Mouse (Mus musculus): ENCODE measurements around the gene Tmcc3.

The Tmcc3 gene

DNA sequence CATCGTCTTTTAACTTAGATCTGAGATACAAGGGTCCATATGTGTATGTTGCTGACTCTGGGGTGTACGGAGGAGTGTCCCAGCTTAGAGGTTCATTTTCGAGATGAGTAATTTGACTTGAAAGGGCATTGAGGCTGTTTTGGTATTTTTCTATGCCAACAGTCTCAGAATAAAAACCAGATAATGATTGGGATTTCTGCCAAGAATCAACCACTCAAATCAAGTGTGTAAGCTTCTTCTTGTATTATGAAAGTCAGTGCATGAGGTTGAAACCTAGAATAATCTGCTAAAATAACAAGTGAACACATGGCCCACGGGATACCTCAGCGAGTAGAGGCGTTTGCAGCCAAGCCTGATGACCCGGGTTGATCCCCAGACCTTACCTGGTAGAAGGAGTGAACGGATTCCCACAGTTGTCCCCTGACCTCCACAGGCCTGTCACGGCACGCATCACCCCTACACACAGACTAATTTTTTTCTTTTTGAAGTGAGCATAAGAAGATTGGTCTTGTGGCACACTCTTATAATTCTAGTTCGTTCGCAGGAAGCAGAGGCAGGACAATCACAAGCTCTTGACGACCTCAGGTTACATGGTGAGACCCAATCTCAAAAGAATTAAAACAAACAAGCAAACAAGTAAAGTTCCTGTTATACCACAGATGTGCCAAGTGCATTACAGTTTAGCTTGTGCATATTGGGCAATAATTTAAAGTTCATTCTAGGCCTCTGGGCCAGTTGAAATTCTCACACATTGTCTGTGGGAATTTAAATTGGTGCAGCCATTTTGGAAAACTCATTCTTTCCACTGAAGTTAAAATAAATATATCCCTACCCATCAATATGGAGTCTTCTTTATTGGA is 165.8 kb downstream of the Tmcc3 start:
- no peak for DNase-seq

DNA sequence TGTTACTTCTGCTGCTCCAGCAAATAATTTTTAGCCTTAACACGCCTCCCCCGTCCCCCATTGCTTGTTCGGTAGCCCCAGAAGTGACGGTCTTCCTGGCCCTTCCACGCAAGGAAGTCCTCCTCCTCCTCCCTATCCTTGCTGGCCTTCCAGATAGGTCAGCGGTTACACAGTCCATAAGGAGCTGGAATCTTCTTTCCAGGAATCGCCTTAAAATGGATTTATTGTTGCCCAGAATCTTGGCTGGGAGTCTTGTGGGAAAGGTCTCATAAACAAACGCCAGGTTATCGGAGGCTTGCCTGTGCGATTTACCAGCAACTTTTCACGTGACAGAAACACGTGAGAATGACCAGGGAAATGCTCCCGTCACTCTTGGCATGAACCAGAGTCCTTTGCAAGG is 167.9 kb downstream of the Tmcc3 start:
- no peak for DNase-seq

GRCm38 (mm10) chr10:94480380-94481101 is 168.8 kb downstream of the Tmcc3 start:
- no peak for DNase-seq

- no peak for DNase-seq
Observed at GRCm38 (mm10) chr10:94481613-94482012, 169.9 kb downstream of the Tmcc3 start.

DNA sequence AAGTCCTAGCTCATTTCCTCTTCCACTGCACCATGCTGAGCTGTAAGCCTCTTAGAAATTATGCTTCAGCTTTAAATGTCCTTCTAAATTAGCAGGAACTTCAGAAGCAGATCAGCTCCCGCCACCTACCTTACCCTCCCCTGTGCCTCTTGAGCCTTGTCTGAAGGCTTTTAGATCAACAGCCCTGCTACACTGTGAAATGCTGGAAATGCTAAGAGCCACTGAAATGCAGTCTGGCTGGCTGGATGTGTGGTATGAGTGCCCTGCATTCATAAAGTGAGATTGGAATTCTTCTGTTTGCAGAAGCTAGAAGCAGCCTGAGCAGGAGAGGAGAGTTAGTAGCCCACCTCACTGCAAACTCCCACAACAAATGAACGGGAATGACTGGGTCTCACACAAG is 174.4 kb downstream of the Tmcc3 start:
- DNase-seq = no peak

GRCm38 (mm10) chr10:94489509-94489908 is 177.8 kb downstream of the Tmcc3 start:
- DNase-seq = no peak

GRCm38 (mm10) chr10:94491006-94491405 is 179.3 kb downstream of the Tmcc3 start:
- DNase-seq = no peak

DNA sequence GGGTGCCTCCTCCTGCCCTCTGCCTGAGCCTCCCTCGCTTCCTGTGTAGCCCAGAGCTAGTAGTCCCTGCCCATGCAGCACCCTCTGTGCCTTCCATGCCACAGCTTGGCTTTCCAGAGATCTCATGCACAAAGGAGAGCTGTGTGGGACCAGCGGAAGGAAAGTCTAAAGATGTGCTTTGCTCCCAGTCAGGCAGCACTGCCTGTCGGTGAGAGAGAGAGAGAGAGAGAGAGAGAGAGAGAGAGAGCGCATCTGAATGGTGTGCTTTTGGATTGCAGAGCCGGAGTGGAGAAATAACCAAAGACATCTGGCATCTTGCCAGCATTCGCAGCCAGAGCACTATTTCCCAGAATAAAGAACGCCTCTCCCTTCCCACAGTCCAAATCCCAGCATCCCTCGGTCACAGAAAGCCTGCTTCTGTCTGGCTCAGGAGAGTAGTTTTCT is 182.7 kb downstream of the Tmcc3 start:
- no peak for DNase-seq

DNA sequence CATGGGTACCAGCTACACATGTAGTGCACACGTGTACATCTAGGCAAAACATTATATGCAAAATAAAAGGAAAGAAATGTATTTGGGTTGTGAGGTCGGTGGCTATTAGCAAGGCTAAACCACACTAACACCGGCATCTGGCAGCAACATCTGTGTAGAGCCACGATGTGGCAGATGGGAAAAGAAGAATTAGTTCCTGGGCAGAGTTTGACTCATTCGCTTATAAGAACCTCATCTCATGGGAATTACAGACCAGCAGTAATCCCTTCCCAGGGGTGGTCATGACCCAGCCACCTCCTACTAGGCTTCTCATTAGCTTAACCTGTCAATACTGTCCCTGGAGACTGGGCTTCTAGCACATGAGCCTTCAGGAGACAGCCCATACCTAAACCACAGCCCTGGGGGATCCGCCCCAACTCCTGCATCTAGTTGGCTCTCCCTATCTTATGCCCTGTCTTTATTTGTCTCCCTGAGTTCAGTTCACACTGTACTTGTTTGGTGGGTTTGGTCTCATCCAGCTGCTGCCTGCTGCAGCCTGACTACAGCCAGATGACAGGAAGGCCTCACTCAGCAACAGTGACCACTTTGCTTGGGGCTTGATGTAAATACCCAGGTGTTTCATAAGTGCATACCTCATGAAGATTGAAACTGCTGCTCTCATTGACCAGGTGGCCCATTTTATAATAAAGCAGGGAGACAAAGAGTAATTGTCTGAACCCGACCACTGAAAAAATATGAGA is 183.9 kb downstream of the Tmcc3 start:
- no peak for DNase-seq

DNA sequence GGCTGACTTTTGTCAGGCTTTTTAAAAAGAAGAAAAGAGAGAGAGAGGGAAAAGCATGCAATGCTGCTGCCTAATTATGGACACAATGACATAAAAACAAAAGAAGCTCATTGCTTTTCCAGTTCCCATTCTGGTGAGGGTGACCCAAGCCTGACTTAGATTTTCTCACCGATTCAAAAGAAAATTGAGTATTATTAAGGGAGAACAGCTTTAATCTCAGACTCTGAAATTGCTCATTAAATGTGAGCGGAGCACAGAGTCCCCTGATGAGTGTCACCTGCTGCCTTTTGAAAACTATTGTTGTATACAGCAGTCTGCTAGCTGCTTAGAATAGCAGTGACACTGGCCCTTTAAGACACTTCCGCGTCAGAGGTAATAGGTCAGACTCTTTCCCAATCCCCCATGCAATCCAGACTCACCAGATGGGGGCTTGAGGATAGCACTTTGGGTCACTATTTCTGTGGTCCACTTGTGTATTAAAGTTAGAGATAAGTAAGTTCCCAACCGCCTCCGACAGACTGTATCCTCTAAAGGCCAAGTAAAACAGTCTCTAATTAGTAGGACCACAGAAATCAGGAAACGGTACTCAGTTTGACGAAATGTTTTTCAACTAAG is 185.2 kb downstream of the Tmcc3 start:
- DNase-seq = no peak

DNA sequence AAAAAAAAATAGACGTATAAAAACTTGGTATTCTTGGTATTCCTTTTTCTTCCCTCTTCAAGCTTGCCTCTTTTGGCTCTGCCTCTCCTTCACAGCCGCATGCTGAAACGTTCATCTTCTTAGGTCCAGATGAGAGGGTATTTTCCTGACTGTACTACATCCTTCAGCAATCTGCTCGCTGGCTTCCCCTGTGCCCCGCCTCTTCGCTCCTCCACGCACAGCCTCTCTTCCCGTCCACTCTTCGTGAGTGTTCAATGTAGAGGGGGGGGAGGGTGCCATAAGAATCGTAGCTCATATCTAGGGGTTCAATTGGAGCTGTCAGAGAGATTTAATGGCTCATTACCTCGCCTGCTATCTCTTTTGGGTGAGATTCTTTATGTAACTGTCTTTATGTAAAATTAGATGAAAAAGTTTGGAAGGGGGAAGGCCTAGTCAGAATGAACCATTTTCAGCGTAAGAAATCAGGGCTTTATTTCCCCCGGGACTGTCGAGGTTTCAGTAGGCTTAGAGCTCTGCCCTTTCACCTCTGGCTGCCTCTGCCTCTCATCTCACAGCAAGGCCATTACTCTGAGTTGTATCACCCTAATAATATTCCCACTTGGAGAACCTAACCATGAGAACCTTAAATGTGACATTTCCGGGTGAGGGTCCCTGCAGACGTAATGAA is 188.6 kb downstream of the Tmcc3 start:
- no peak for DNase-seq

DNA sequence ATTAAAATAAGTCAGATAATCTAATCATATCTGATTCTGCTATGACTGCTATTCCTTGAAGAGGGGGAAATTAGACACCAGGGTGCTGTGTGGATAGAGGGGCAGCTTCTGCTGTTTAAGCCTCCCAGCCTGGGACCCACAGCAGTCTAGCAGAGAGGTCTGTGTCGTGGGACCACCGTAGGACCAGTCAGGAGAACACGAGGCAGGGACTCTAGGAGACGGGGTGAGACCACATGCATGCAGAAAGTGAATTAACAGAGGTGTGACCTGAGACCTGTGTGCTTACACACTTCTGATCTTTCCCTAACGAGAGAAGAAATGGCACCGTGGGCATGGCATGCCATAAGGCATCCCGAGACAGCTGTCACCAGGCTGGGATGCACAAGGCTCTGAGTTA is 189.1 kb downstream of the Tmcc3 start:
- DNase-seq = no peak

- DNase-seq = no peak
Observed at GRCm38 (mm10) chr10:94501796-94502195, 190.0 kb downstream of the Tmcc3 start.

- DNase-seq = no peak
Observed at GRCm38 (mm10) chr10:94505248-94505772, 193.6 kb downstream of the Tmcc3 start.

DNA sequence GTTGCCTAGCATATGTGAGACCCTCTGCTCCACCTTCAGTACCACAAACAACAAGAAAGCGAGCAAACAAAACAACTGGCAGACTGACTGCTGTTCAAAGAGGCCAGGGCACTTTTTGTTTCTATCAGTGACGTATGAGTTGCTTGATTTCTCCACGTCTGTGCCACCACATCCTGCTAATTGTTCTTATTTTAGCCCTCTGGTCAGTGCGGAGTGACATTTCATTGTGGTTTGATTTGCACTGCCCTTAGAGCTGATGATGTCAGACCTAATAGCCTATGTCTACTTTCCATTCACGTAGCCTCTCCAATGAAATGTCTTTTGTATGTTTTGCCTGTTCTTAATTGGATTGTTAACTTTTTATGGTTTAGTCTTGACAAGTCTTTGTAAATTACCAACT is 197.1 kb downstream of the Tmcc3 start:
- DNase-seq = no peak

GRCm38 (mm10) chr10:94512771-94513170 is 201.0 kb downstream of the Tmcc3 start:
- no peak for DNase-seq

- DNase-seq = peak in 1 of 2 experiments; percentile 10
Observed at GRCm38 (mm10) chr10:94514091-94514505, 202.3 kb downstream of the Tmcc3 start.

DNA sequence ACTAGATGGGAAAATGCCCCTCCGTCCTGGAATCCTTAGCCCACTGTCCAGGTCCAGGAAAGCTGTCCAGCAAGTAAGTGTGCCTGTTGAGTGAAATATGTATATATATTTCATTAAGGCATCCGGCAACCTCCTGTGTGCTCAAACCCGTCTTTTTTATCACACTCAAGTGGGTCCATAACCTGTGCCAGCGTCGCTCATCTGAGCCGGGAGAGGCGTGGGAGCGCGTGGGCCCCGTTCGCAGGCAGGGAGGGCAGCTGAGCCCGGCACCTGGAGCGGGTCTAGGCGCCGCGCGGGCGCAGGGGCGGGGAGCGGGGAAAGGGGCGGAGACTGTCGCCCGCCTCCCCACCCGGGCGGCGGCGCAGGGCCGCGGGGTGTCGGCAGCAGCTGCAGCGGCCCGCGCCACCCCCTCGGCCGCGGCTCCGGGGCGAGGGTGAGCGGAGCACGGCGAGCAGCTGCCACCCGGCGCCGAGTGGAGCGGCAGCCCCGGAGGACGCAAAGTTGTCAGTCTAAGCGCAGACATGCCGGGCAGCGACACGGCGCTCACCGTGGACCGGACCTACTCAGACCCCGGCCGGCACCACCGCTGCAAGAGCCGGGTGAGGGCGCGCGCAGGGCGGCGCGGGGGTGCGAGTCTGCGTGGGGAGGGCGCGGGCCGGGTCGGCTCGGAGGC is 202.9 kb downstream of the Tmcc3 start:
- DNase-seq = peak; percentile 63 to 69

DNA sequence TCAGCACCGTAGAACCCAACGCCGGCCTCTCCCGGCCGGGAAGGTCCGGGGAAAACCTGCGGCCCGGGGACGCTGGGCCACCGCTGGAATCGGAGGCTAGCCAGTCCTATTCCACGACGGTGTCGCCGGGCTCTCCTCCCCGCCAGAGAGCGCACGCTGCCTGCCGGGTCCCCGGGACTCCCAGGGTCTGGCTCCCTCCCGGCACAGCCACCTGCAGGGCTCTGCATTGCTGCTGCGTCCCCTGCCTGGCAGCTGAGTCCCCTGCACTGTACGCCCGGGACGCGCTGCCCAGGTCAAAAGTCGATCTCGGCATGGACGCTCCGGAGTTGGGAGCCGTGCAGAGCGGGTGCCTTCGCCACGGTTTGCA is 203.4 kb downstream of the Tmcc3 start:
- peak; percentile 46 to 51 for DNase-seq

DNA sequence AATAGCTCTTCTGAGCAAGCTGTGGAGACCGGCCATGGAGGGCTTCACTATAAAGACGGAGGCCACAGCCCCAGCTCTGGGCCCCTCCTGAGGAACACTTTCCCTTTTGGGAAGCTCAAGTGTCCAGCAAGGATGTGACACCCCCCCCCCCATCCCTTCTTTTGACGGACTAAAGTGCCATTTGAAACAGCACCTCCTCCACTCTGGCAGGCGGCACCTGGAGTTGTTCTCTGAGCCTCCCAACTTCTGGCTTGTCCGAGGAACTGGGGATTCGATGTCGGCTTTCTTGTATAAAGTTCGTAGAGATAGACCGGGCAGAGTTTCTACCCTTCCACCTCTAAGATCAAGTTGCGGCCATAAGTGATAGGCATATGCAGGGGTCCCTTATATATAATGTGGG is 203.8 kb downstream of the Tmcc3 start:
- no peak for DNase-seq

DNA sequence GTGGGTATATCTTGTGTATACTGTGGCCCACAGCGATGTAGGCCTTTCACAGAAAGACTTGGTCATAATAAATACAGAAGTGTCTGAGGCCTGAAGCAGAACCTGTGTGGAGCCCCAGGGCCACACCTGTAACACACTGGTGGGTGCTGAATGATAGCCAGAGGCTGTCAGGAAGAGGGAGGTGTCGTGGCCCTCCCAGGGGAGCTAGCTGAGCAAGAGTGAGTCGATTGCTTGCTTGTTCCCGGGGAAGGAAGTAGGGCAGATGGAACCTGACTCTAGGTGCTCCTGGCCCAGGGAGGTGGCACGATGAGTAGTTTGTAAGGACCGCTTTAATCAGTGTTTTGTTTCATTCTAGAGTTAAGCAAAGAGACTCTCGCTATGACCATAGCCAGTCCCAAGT is 208.1 kb downstream of the Tmcc3 start:
- no peak for DNase-seq

All from B cell, adult 2 months (primary cell).